Mouse (Mus musculus): ENCODE data around the gene Fmod. TPM values are rescaled to one million over a fixed set of nuclear protein-coding genes. Genes with fewer than 3 reads are reported as not detected.
A peak's percentile ranks its signal among the peaks of the same experiment; 100 is the strongest.

Fmod gene
- total RNA-seq, 2 experiments from 2014 or later: 17.4 to 22.2 TPM

- no peak for DNase-seq
Measured at GRCm38 (mm10) chr1:134056285-134056684, 19.2 kb downstream of the Fmod start.

GRCm38 (mm10) chr1:134057736-134058135, 20.7 kb downstream of the Fmod start:
- no peak for DNase-seq

- DNase-seq: no peak
Measured at GRCm38 (mm10) chr1:134058870-134059269, 21.8 kb downstream of the Fmod start.

GRCm38 (mm10) chr1:134059739-134060695, 23.0 kb downstream of the Fmod start:
- DNase-seq: no peak

GRCm38 (mm10) chr1:134060849-134061569, 24.0 kb downstream of the Fmod start:
- peak; percentile 95 for DNase-seq

GRCm38 (mm10) chr1:134061915-134062314, 24.9 kb downstream of the Fmod start:
- DNase-seq: no peak

GRCm38 (mm10) chr1:134062411-134063085, 25.5 kb downstream of the Fmod start:
- peak; percentile 42 for DNase-seq

- peak; percentile 84 for DNase-seq
Measured at GRCm38 (mm10) chr1:134063086-134063772, 26.2 kb downstream of the Fmod start.

GRCm38 (mm10) chr1:134063773-134064125, 26.7 kb downstream of the Fmod start:
- DNase-seq: peak; percentile 54

GRCm38 (mm10) chr1:134064296-134064831, 27.3 kb downstream of the Fmod start:
- DNase-seq: no peak

GRCm38 (mm10) chr1:134065241-134065809, 28.3 kb downstream of the Fmod start:
- peak; percentile 40 for DNase-seq

GRCm38 (mm10) chr1:134066554-134066953, 29.5 kb downstream of the Fmod start:
- DNase-seq: no peak

GRCm38 (mm10) chr1:134067143-134067619, 30.1 kb downstream of the Fmod start:
- DNase-seq: peak; percentile 52

- no peak for DNase-seq
Measured at GRCm38 (mm10) chr1:134070099-134070669, 33.1 kb downstream of the Fmod start.

- peak; percentile 48 for DNase-seq
Measured at GRCm38 (mm10) chr1:134071411-134072018, 34.5 kb downstream of the Fmod start.

- no peak for DNase-seq
Measured at GRCm38 (mm10) chr1:134073061-134073564, 36.1 kb downstream of the Fmod start.

GRCm38 (mm10) chr1:134073658-134074057, 36.6 kb downstream of the Fmod start:
- DNase-seq: no peak

- DNase-seq: no peak
Measured at GRCm38 (mm10) chr1:134074184-134074583, 37.1 kb downstream of the Fmod start.

GRCm38 (mm10) chr1:134074606-134075005, 37.6 kb downstream of the Fmod start:
- no peak for DNase-seq

GRCm38 (mm10) chr1:134075532-134075931, 38.5 kb downstream of the Fmod start:
- no peak for DNase-seq
